Mouse (Mus musculus) gastrocnemius, postnatal 4 days (tissue): ENCODE data around the gene Rgs14. TPM values are rescaled to one million over a fixed set of nuclear protein-coding genes. Genes with fewer than 3 reads are reported as not detected.

Source experiments
- DNase-seq, 2 experiments: peaks; one replicate each; pipeline ENCODE4 v3.0.0; 2021 to 2022; ENCODE audit warnings: low spot score in 2 of 2, mixed read lengths in 2 of 2
- total RNA-seq, 2 experiments: library from RNA; stranded (reverse); gene quantifications; 2 replicates each; pipeline ENCODE4 v1.2.3; 2021

The Rgs14 gene
- total RNA-seq, 2 experiments from 2014 or later: 0.88 to 1.1 TPM

- DNase-seq: no peak
Measured at GRCm38 (mm10) chr13:55431889-55432685, 62.6 kb downstream of the Rgs14 start.

Other genes starting within 250 kb of the Rgs14 start
- gene Gm17617, start 236.2 kb upstream of the Rgs14 start, total RNA-seq: not detected
- gene Fgfr4, start 217.1 kb upstream of the Rgs14 start, total RNA-seq: 10 to 100 TPM; 46.1 to 46.6 TPM
- 100 to 1,000 TPM; 114 to 127 TPM for gene Nsd1, start 159.9 kb upstream of the Rgs14 start, total RNA-seq
- gene Prelid1, start 49.2 kb upstream of the Rgs14 start, total RNA-seq: 100 to 1,000 TPM; 120 to 136 TPM
- gene Rab24, start 47.8 kb upstream of the Rgs14 start, total RNA-seq: 10 to 100 TPM; 48.4 to 53.9 TPM
- 10 to 100 TPM; 15.3 to 18.7 TPM for gene Mxd3, start 39.9 kb upstream of the Rgs14 start, total RNA-seq
- gene Lman2, start 6.9 kb upstream of the Rgs14 start, total RNA-seq: 10 to 100 TPM; 58.3 to 58.8 TPM
- not detected for gene Slc34a1, start 28.5 kb downstream of the Rgs14 start, total RNA-seq
- not detected for gene Pfn3, start 45.5 kb downstream of the Rgs14 start, total RNA-seq
- gene F12, start 57.1 kb downstream of the Rgs14 start, total RNA-seq: under 1 TPM; 0.22 to 0.70 TPM
- gene Grk6, start 75.3 kb downstream of the Rgs14 start, total RNA-seq: 10 to 100 TPM; 32.9 TPM
- 1 to 10 TPM; 4.3 to 4.7 TPM for gene Prr7, start 94.5 kb downstream of the Rgs14 start, total RNA-seq
- gene Dbn1, start 118.4 kb downstream of the Rgs14 start, total RNA-seq: 100 to 1,000 TPM; 127 to 147 TPM
- gene Pdlim7, start 143.9 kb downstream of the Rgs14 start, total RNA-seq: 100 to 1,000 TPM; 304 to 308 TPM
- 1 to 10 TPM; 3.1 to 3.3 TPM for gene Dok3, start 159.6 kb downstream of the Rgs14 start, total RNA-seq
- 10 to 100 TPM; 19.9 to 20.9 TPM for gene Ddx41, start 166.9 kb downstream of the Rgs14 start, total RNA-seq
- 10 to 100 TPM; 36.5 to 38.3 TPM for gene Fam193b, start 201.4 kb downstream of the Rgs14 start, total RNA-seq
- gene Tmed9, start 204.0 kb downstream of the Rgs14 start, total RNA-seq: 100 to 1,000 TPM; 149 to 150 TPM
- 10 to 100 TPM; 11.0 to 12.1 TPM for gene B4galt7, start 230.2 kb downstream of the Rgs14 start, total RNA-seq